Mouse (Mus musculus) T-helper 2 cell (primary cell): Measurements from ENCODE around the gene Phactr2.

Experiments used
- in situ Hi-C: fragments of 300-600 bp; cut with MboI, MseI; formaldehyde crosslinking; loops from one replicate; pipeline ENCODE4 v1.15.1; 2025; ENCODE audit warnings: high pct_unique_total_duplicates

Phactr2 gene

GRCm38 (mm10) chr10:13222135-13222534, 252.1 kb downstream of the Phactr2 start:
- in situ Hi-C loops = no loop called here

GRCm38 (mm10) chr10:13220061-13220460, 254.2 kb downstream of the Phactr2 start:
- in situ Hi-C loops = no loop called here

GRCm38 (mm10) chr10:13213956-13214355, 260.3 kb downstream of the Phactr2 start:
- in situ Hi-C loops = no loop called here

- in situ Hi-C loops = no loop called here
Observed at GRCm38 (mm10) chr10:13212829-13213228, 261.4 kb downstream of the Phactr2 start.

GRCm38 (mm10) chr10:13212326-13212725, 261.9 kb downstream of the Phactr2 start:
- in situ Hi-C loops = no loop called here

GRCm38 (mm10) chr10:13209930-13210637, 264.1 kb downstream of the Phactr2 start:
- in situ Hi-C loops = loop anchor here (10.0 kb wide), 1 partner anchor 195 kb away; no protein-coding TSS in a partner anchor

GRCm38 (mm10) chr10:13209506-13209905, 264.7 kb downstream of the Phactr2 start:
- in situ Hi-C loops = loop anchor here (10.0 kb wide), 1 partner anchor 195 kb away; no protein-coding TSS in a partner anchor

GRCm38 (mm10) chr10:13209061-13209460, 265.2 kb downstream of the Phactr2 start:
- in situ Hi-C loops = loop anchor here (10.0 kb wide), 1 partner anchor 194 kb away; no protein-coding TSS in a partner anchor

- in situ Hi-C loops = loop anchor here (10.0 kb wide), 1 partner anchor 187 kb away; no protein-coding TSS in a partner anchor
Observed at GRCm38 (mm10) chr10:13201741-13202293, 272.4 kb downstream of the Phactr2 start.

- in situ Hi-C loops = loop anchor here (10.0 kb wide), 1 partner anchor 186 kb away; no protein-coding TSS in a partner anchor
Observed at GRCm38 (mm10) chr10:13200862-13201261, 273.4 kb downstream of the Phactr2 start.

GRCm38 (mm10) chr10:13199234-13199633, 275.0 kb downstream of the Phactr2 start:
- in situ Hi-C loops = loop anchor here (25.0 kb wide), 1 partner anchor 763 kb away; the partner anchor contains the start of gene Hivep2

GRCm38 (mm10) chr10:13196872-13197507, 277.2 kb downstream of the Phactr2 start:
- in situ Hi-C loops = loop anchor here (25.0 kb wide), 1 partner anchor 765 kb away; the partner anchor contains the start of gene Hivep2

GRCm38 (mm10) chr10:13193496-13193895, 280.7 kb downstream of the Phactr2 start:
- in situ Hi-C loops = loop anchor here (25.0 kb wide), 1 partner anchor 769 kb away; the partner anchor contains the start of gene Hivep2

- in situ Hi-C loops = loop anchor here (25.0 kb wide), 1 partner anchor 769 kb away; the partner anchor contains the start of gene Hivep2
Observed at GRCm38 (mm10) chr10:13192731-13193351, 281.4 kb downstream of the Phactr2 start, which contains the start of gene Ltv1. Ltv1 (minus strand) TSS chr10:13193168.

GRCm38 (mm10) chr10:13189881-13190280, 284.3 kb downstream of the Phactr2 start:
- in situ Hi-C loops = loop anchor here (25.0 kb wide), 1 partner anchor 772 kb away; the partner anchor contains the start of gene Hivep2

GRCm38 (mm10) chr10:13186754-13187153, 287.5 kb downstream of the Phactr2 start:
- in situ Hi-C loops = loop anchor here (25.0 kb wide), 1 partner anchor 776 kb away; the partner anchor contains the start of gene Hivep2

- in situ Hi-C loops = loop anchor here (25.0 kb wide), 1 partner anchor 778 kb away; the partner anchor contains the start of gene Hivep2
Observed at GRCm38 (mm10) chr10:13184170-13184766, 289.9 kb downstream of the Phactr2 start.

GRCm38 (mm10) chr10:13180211-13180610, 294.0 kb downstream of the Phactr2 start:
- in situ Hi-C loops = loop anchor here (25.0 kb wide), 1 partner anchor 782 kb away; the partner anchor contains the start of gene Hivep2

GRCm38 (mm10) chr10:13177973-13178624, 296.1 kb downstream of the Phactr2 start, which contains the start of gene Zc2hc1b:
Zc2hc1b (minus strand) TSS chr10:13178023.
- in situ Hi-C loops = loop anchor here (25.0 kb wide), 1 partner anchor 784 kb away; the partner anchor contains the start of gene Hivep2

GRCm38 (mm10) chr10:13175866-13176265, 298.3 kb downstream of the Phactr2 start:
- in situ Hi-C loops = loop anchor here (25.0 kb wide), 1 partner anchor 786 kb away; the partner anchor contains the start of gene Hivep2
